Mouse (Mus musculus): ENCODE data around the gene Ociad2. TPM values are rescaled to one million over a fixed set of nuclear protein-coding genes. Genes with fewer than 3 reads are reported as not detected.
A peak's percentile ranks its signal among the peaks of the same experiment; 100 is the strongest.

Gene Ociad2
- polyA plus RNA-seq, 1 experiment from 2014 or later, result 27.4 TPM

- Histone ChIP-seq H3K4me3 (ENCODE audit: low read length) (no peak overlapping the region), H3K9ac (ENCODE audit: low read depth, low read length) (no peak overlapping the region), H3K27ac (ENCODE audit: low read depth, low read length) (no peak overlapping the region), H3K9me3 (ENCODE audit: control insufficient read depth, low read length) (no peaks in the 10 kb centered on the region), H3K4me1 (ENCODE audit: control insufficient read depth, insufficient read depth, low read depth, low read length) (no peaks in the 10 kb centered on the region), H3K4me2 (ENCODE audit: low read length) (no peak overlapping the region), H3K27me3 (replicated peaks; ENCODE audit: control insufficient read depth, insufficient read depth, low read length) (no peaks in the 10 kb centered on the region), H3K36me3 (ENCODE audit: control insufficient read depth, insufficient read depth, low read length) (peaks cover 31% of the 10 kb centered on the region)
- ATAC-seq, result no peak
- WGBS, result 90% methylated on average over 7 of the region's 7 CpGs
Measured at GRCm38 (mm10) chr5:73301601-73302307, 39.1 kb downstream of the Ociad2 start.

GRCm38 (mm10) chr5:73295916-73296315, 44.9 kb downstream of the Ociad2 start:
- ATAC-seq, result no peak
- 78% methylated on average over 4 of the region's 4 CpGs for WGBS

GRCm38 (mm10) chr5:73295016-73295415, 45.8 kb downstream of the Ociad2 start:
- Histone ChIP-seq H3K9ac (ENCODE audit: low read depth, low read length) (no peak overlapping the region), H3K4me2 (ENCODE audit: low read length) (no peak overlapping the region), H3K4me1 (ENCODE audit: control insufficient read depth, insufficient read depth, low read depth, low read length) (peaks cover 3% of the 10 kb centered on the region), H3K4me3 (ENCODE audit: low read length) (no peak overlapping the region), H3K36me3 (ENCODE audit: control insufficient read depth, insufficient read depth, low read length) (peaks cover 7% of the 10 kb centered on the region; the same call in 1 of the 2 replicates), H3K9me3 (ENCODE audit: control insufficient read depth, low read length) (no peaks in the 10 kb centered on the region), H3K27ac (ENCODE audit: low read depth, low read length) (no peak overlapping the region), H3K27me3 (replicated peaks; ENCODE audit: control insufficient read depth, insufficient read depth, low read length) (no peaks in the 10 kb centered on the region)
- ATAC-seq, result no peak
- WGBS, result 96% methylated on average over 7 of the region's 7 CpGs

More at GRCm38 (mm10) chr5:73295916-73296315, 44.9 kb downstream of the Ociad2 start:
- Histone ChIP-seq H3K9me3 (ENCODE audit: control insufficient read depth, low read length) (no peaks in the 10 kb centered on the region), H3K27ac (ENCODE audit: low read depth, low read length) (no peak overlapping the region), H3K27me3 (replicated peaks; ENCODE audit: control insufficient read depth, insufficient read depth, low read length) (no peaks in the 10 kb centered on the region), H3K4me1 (ENCODE audit: control insufficient read depth, insufficient read depth, low read depth, low read length) (peaks cover 3% of the 10 kb centered on the region), H3K4me3 (ENCODE audit: low read length) (no peak overlapping the region), H3K36me3 (ENCODE audit: control insufficient read depth, insufficient read depth, low read length) (peaks cover 12% of the 10 kb centered on the region; the same call in 1 of the 2 replicates), H3K9ac (ENCODE audit: low read depth, low read length) (no peak overlapping the region), H3K4me2 (ENCODE audit: low read length) (no peak overlapping the region)

- no peak for ATAC-seq
- WGBS, result 17% methylated on average over 8 of the region's 8 CpGs
- no peak overlapping the region; the same call in 1 of the 2 replicates for H3K27ac ChIP-seq (ENCODE audit: low read depth, low read length)
- peaks cover 5% of the 10 kb centered on the region; the same call in 1 of the 2 replicates for H3K36me3 ChIP-seq (ENCODE audit: control insufficient read depth, insufficient read depth, low read length)
- peak overlapping the region; percentile 94 for H3K9ac ChIP-seq (ENCODE audit: low read depth, low read length)
- H3K4me1 ChIP-seq (ENCODE audit: control insufficient read depth, insufficient read depth, low read depth, low read length), result peaks cover 3% of the 10 kb centered on the region
- H3K27me3 ChIP-seq (replicated peaks; ENCODE audit: control insufficient read depth, insufficient read depth, low read length), result no peaks in the 10 kb centered on the region
- peak overlapping the region; percentile 80 for H3K4me2 ChIP-seq (ENCODE audit: low read length)
- H3K9me3 ChIP-seq (ENCODE audit: control insufficient read depth, low read length), result no peaks in the 10 kb centered on the region
- peak overlapping the region; percentile 91 for H3K4me3 ChIP-seq (ENCODE audit: low read length)
Measured at GRCm38 (mm10) chr5:73293458-73293827, 47.4 kb downstream of the Ociad2 start.

- H3K27ac ChIP-seq (ENCODE audit: low read depth, low read length), result peak within 1 kb of the TSS; percentile 92
- H3K4me1 ChIP-seq (ENCODE audit: control insufficient read depth, insufficient read depth, low read depth, low read length), result peaks cover 3% of the 10 kb centered on the region
- peak; percentile 100 for ATAC-seq
Measured at GRCm38 (mm10) chr5:73292502-73293457, 48.0 kb downstream of the Ociad2 start, which contains the start of gene Ociad1. Gene Ociad1, plus strand, starts transcription at chr5:73292784.

GRCm38 (mm10) chr5:73289900-73290299, 50.9 kb downstream of the Ociad2 start:
- Histone ChIP-seq H3K4me1 (ENCODE audit: control insufficient read depth, insufficient read depth, low read depth, low read length) (peaks cover 3% of the 10 kb centered on the region), H3K9me3 (ENCODE audit: control insufficient read depth, low read length) (no peaks in the 10 kb centered on the region), H3K4me2 (ENCODE audit: low read length) (no peak overlapping the region), H3K9ac (ENCODE audit: low read depth, low read length) (no peak overlapping the region), H3K36me3 (ENCODE audit: control insufficient read depth, insufficient read depth, low read length) (no peaks in the 10 kb centered on the region), H3K27me3 (replicated peaks; ENCODE audit: control insufficient read depth, insufficient read depth, low read length) (no peaks in the 10 kb centered on the region), H3K27ac (ENCODE audit: low read depth, low read length) (no peak overlapping the region), H3K4me3 (ENCODE audit: low read length) (no peak overlapping the region)
- ATAC-seq, result no peak
- 57% methylated on average over 2 of the region's 2 CpGs for WGBS

More at GRCm38 (mm10) chr5:73292502-73293457, 48.0 kb downstream of the Ociad2 start, which contains the start of gene Ociad1:
- no peaks in the 10 kb centered on the region for H3K9me3 ChIP-seq (ENCODE audit: control insufficient read depth, low read length)
- H3K27me3 ChIP-seq (replicated peaks; ENCODE audit: control insufficient read depth, insufficient read depth, low read length), result no peaks in the 10 kb centered on the region
- H3K4me3 ChIP-seq (ENCODE audit: low read length), result peak within 1 kb of the TSS; percentile 91
- H3K9ac ChIP-seq (ENCODE audit: low read depth, low read length), result peak within 1 kb of the TSS; percentile 94
- H3K36me3 ChIP-seq (ENCODE audit: control insufficient read depth, insufficient read depth, low read length), result peaks cover 4% of the 10 kb centered on the region; the same call in 1 of the 2 replicates
- WGBS, result 0% methylated on average over 53 of the region's 58 CpGs
- H3K4me2 ChIP-seq (ENCODE audit: low read length), result peak within 1 kb of the TSS; percentile 80

- Histone ChIP-seq H3K9ac (ENCODE audit: low read depth, low read length) (no peak overlapping the region), H3K9me3 (ENCODE audit: control insufficient read depth, low read length) (no peaks in the 10 kb centered on the region), H3K4me3 (ENCODE audit: low read length) (no peak overlapping the region), H3K27ac (ENCODE audit: low read depth, low read length) (no peak overlapping the region), H3K36me3 (ENCODE audit: control insufficient read depth, insufficient read depth, low read length) (no peaks in the 10 kb centered on the region), H3K4me1 (ENCODE audit: control insufficient read depth, insufficient read depth, low read depth, low read length) (no peaks in the 10 kb centered on the region), H3K4me2 (ENCODE audit: low read length) (no peak overlapping the region), H3K27me3 (replicated peaks; ENCODE audit: control insufficient read depth, insufficient read depth, low read length) (no peaks in the 10 kb centered on the region)
- ATAC-seq, result no peak
- WGBS, result 82% methylated on average over 5 of the region's 5 CpGs
Measured at GRCm38 (mm10) chr5:73286603-73287002, 54.2 kb downstream of the Ociad2 start.

- H3K27ac ChIP-seq (ENCODE audit: low read depth, low read length), result no peak overlapping the region
- no peaks in the 10 kb centered on the region for H3K27me3 ChIP-seq (replicated peaks; ENCODE audit: control insufficient read depth, insufficient read depth, low read length)
- WGBS, result 90% methylated on average over 3 of the region's 3 CpGs
- no peaks in the 10 kb centered on the region for H3K9me3 ChIP-seq (ENCODE audit: control insufficient read depth, low read length)
- no peaks in the 10 kb centered on the region for H3K4me1 ChIP-seq (ENCODE audit: control insufficient read depth, insufficient read depth, low read depth, low read length)
- H3K4me2 ChIP-seq (ENCODE audit: low read length), result no peak overlapping the region
- no peak for ATAC-seq
- no peak overlapping the region for H3K4me3 ChIP-seq (ENCODE audit: low read length)
- no peaks in the 10 kb centered on the region for H3K36me3 ChIP-seq (ENCODE audit: control insufficient read depth, insufficient read depth, low read length)
- H3K9ac ChIP-seq (ENCODE audit: low read depth, low read length), result no peak overlapping the region
Measured at GRCm38 (mm10) chr5:73285470-73285978, 55.3 kb downstream of the Ociad2 start.

- Histone ChIP-seq H3K4me1 (ENCODE audit: control insufficient read depth, insufficient read depth, low read depth, low read length) (no peaks in the 10 kb centered on the region), H3K4me2 (ENCODE audit: low read length) (no peak overlapping the region), H3K4me3 (ENCODE audit: low read length) (no peak overlapping the region), H3K27ac (ENCODE audit: low read depth, low read length) (no peak overlapping the region), H3K9ac (ENCODE audit: low read depth, low read length) (no peak overlapping the region), H3K36me3 (ENCODE audit: control insufficient read depth, insufficient read depth, low read length) (no peaks in the 10 kb centered on the region), H3K27me3 (replicated peaks; ENCODE audit: control insufficient read depth, insufficient read depth, low read length) (no peaks in the 10 kb centered on the region), H3K9me3 (ENCODE audit: control insufficient read depth, low read length) (no peaks in the 10 kb centered on the region)
- no peak for ATAC-seq
Measured at GRCm38 (mm10) chr5:73284046-73284445, 56.8 kb downstream of the Ociad2 start.

Data from hindbrain, embryonic 16.5 days (tissue).